Mouse (Mus musculus) MEL (cell line): ENCODE data around the gene Dscam.

Source experiments
- CTCF ChIP-seq, 3 experiments: IDR thresholded peaks in 2 of 3; conservative IDR thresholded peaks in 1 of 3; 2 replicates each; pipeline ENCODE4 v1.5.1; 2011 to 2012; ENCODE audit warnings: low read length in 3 of 3, low read depth in 2 of 3, mild to moderate bottlenecking in 2 of 3, improper control_type of control experiment in 1 of 3, inconsistent platforms in 1 of 3, mixed read lengths in 1 of 3, moderate library complexity in 1 of 3; ENCODE audit not compliant: control insufficient read depth in 1 of 3, insufficient read depth in 1 of 3, poor library complexity in 1 of 3, severe bottlenecking in 1 of 3
- E2F4 ChIP-seq: IDR thresholded peaks from 2 replicates; pipeline ENCODE4 v1.6.1; 2011; ENCODE audit warnings: low read depth, low read length, improper control_type of control experiment, borderline replicate concordance
- EP300 ChIP-seq, 2 experiments: IDR thresholded peaks; 2 replicates each; pipeline ENCODE4 v1.6.1; 2011; ENCODE audit warnings: improper control_type of control experiment in 2 of 2, low read length in 2 of 2, low read depth in 1 of 2, mild to moderate bottlenecking in 1 of 2
- GATA1 ChIP-seq: IDR thresholded peaks from 2 replicates; pipeline ENCODE4 v1.6.1; 2011; ENCODE audit warnings: low read depth, low read length, improper control_type of control experiment
- JUND ChIP-seq: IDR thresholded peaks from 2 replicates; pipeline ENCODE4 v1.6.1; 2011; ENCODE audit warnings: low read depth, mild to moderate bottlenecking, improper control_type of control experiment, low read length
- KAT2A ChIP-seq: conservative IDR thresholded peaks from 2 replicates; pipeline ENCODE4 v1.6.1; 2012; ENCODE audit warnings: low read depth, low read length, improper control_type of control experiment, inconsistent platforms
- MXI1 ChIP-seq: IDR thresholded peaks from 2 replicates; pipeline ENCODE4 v1.6.1; 2011; ENCODE audit warnings: mild to moderate bottlenecking, low read depth, low read length, improper control_type of control experiment
- POLR2A ChIP-seq, 2 experiments: IDR thresholded peaks; 2 replicates each; pipeline ENCODE4 v1.6.1; 2011 to 2012; ENCODE audit warnings: low read length in 2 of 2, mild to moderate bottlenecking in 2 of 2, control low read depth in 1 of 2, improper control_type of control experiment in 1 of 2, low read depth in 1 of 2, moderate library complexity in 1 of 2; ENCODE audit not compliant: control insufficient read depth in 1 of 2, insufficient read depth in 1 of 2, poor library complexity in 1 of 2
- TAL1 ChIP-seq: IDR thresholded peaks from 2 replicates; pipeline ENCODE4 v1.6.1; 2012; ENCODE audit warnings: mild to moderate bottlenecking, inconsistent platforms, low read length, moderate library complexity, mixed read lengths
- TCF12 ChIP-seq: IDR thresholded peaks from 2 replicates; pipeline ENCODE4 v1.6.1; 2014; ENCODE audit warnings: low read depth, mild to moderate bottlenecking, inconsistent platforms, low read length, improper control_type of control experiment, moderate library complexity
- USF2 ChIP-seq, 2 experiments: IDR thresholded peaks; 2 replicates each; pipeline ENCODE4 v1.6.1; 2011 to 2012; ENCODE audit warnings: improper control_type of control experiment in 2 of 2, low read length in 2 of 2, borderline replicate concordance in 1 of 2, inconsistent platforms in 1 of 2, low read depth in 1 of 2, mild to moderate bottlenecking in 1 of 2; ENCODE audit not compliant: insufficient read depth in 1 of 2
- ZMIZ1 ChIP-seq: IDR thresholded peaks from 2 replicates; pipeline ENCODE4 v1.6.1; 2012; ENCODE audit warnings: low read depth, mild to moderate bottlenecking, inconsistent platforms, low read length, improper control_type of control experiment, moderate library complexity

DNA sequence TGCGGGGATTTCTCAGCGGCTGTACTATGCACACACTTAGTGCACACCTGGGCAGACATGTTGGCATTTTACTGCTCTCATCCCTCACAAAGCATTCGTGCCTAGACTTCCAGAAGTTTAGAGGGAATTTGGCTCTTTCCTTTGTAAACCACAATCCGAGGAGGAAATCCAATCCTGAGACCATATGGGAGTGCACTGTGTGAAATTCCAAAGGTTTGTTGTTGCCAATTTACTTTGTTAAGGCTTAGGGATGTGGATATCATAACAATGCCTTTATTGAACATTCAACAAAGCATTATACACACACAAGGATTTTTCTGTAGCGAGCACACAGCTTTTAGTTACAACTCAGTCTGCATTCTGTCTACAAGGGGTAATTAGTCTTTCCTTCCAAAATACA is 511.3 kb downstream of the Dscam start:
- TF ChIP-seq TCF12 = no peak
- TF ChIP-seq JUND = no peak
- TF ChIP-seq MXI1 = no peak
- no peak for TF ChIP-seq E2F4
- TF ChIP-seq KAT2A = no peak
- no peak for TF ChIP-seq CTCF (IDR thresholded peaks at IDR 0.05 in 2 of 3, conservative IDR thresholded peaks at IDR 0.05 in 1 of 3; ENCODE audit: control insufficient read depth in 1 of 3, insufficient read depth in 1 of 3, low read depth in 2 of 3, low read length in 3 of 3, poor library complexity in 1 of 3, severe bottlenecking in 1 of 3)
- TF ChIP-seq TAL1 = no peak
- TF ChIP-seq EP300 (IDR thresholded peaks at IDR 0.05; ENCODE audit: low read depth in 1 of 2, low read length in 2 of 2) = no peak
- TF ChIP-seq GATA1 = no peak
- no peak for TF ChIP-seq POLR2A (IDR thresholded peaks at IDR 0.05; ENCODE audit: control insufficient read depth in 1 of 2, insufficient read depth in 1 of 2, low read depth in 1 of 2, low read length in 2 of 2, poor library complexity in 1 of 2)
- no peak for TF ChIP-seq ZMIZ1
- no peak for TF ChIP-seq USF2 (IDR thresholded peaks at IDR 0.05; ENCODE audit: borderline replicate concordance in 1 of 2, insufficient read depth in 1 of 2, low read depth in 1 of 2, low read length in 2 of 2)
